Mouse (Mus musculus): Measurements from ENCODE around the gene Myom1. TPM values are rescaled to one million over a fixed set of nuclear protein-coding genes. Genes with fewer than 3 reads are reported as not detected.

The Myom1 gene
- polyA plus RNA-seq, 1 experiment from 2014 or later: 2.8 TPM

- no peaks in the 10 kb centered on the region for H3K27me3 ChIP-seq (replicated peaks)
- H3K9ac ChIP-seq: no peak overlapping the region
- no peak overlapping the region for H3K4me3 ChIP-seq
- no peak overlapping the region for H3K27ac ChIP-seq
- 90% methylated on average over 6 of the region's 6 CpGs for WGBS
- ATAC-seq (ENCODE audit: low FRiP score, low read depth): no peak
- H3K9me3 ChIP-seq: no peaks in the 10 kb centered on the region
- no peak overlapping the region for H3K4me2 ChIP-seq (replicated peaks)
- no peaks in the 10 kb centered on the region for H3K4me1 ChIP-seq
- no peaks in the 10 kb centered on the region for H3K36me3 ChIP-seq
Observed at GRCm38 (mm10) chr17:71053134-71053708, 50.8 kb downstream of the Myom1 start.

- Histone ChIP-seq H3K27ac (no peak overlapping the region), H3K9me3 (no peaks in the 10 kb centered on the region), H3K36me3 (no peaks in the 10 kb centered on the region), H3K27me3 (replicated peaks) (no peaks in the 10 kb centered on the region), H3K4me3 (no peak overlapping the region), H3K4me2 (replicated peaks) (no peak overlapping the region), H3K4me1 (no peaks in the 10 kb centered on the region), H3K9ac (no peak overlapping the region)
- ATAC-seq (ENCODE audit: low FRiP score, low read depth): no peak
- WGBS: 86% methylated on average over 8 of the region's 8 CpGs
Observed at GRCm38 (mm10) chr17:71055203-71055894, 52.9 kb downstream of the Myom1 start.

- no peak overlapping the region for H3K9ac ChIP-seq
- no peaks in the 10 kb centered on the region for H3K36me3 ChIP-seq
- whole genome bisulfite sequencing: 78% methylated on average over 7 of the region's 7 CpGs
- H3K27me3 ChIP-seq (replicated peaks): no peaks in the 10 kb centered on the region
- H3K9me3 ChIP-seq: no peaks in the 10 kb centered on the region
- H3K27ac ChIP-seq: no peak overlapping the region
- no peak for ATAC-seq (ENCODE audit: low FRiP score, low read depth)
- no peak overlapping the region for H3K4me3 ChIP-seq
- H3K4me1 ChIP-seq: no peaks in the 10 kb centered on the region
- no peak overlapping the region for H3K4me2 ChIP-seq (replicated peaks)
Observed at GRCm38 (mm10) chr17:71056405-71056804, 54.0 kb downstream of the Myom1 start.

GRCm38 (mm10) chr17:71057758-71058157, 55.3 kb downstream of the Myom1 start:
- no peaks in the 10 kb centered on the region for H3K9me3 ChIP-seq
- no peak for ATAC-seq (ENCODE audit: low FRiP score, low read depth)
- no peak overlapping the region for H3K4me3 ChIP-seq
- H3K4me2 ChIP-seq (replicated peaks): no peak overlapping the region
- H3K27me3 ChIP-seq (replicated peaks): no peaks in the 10 kb centered on the region
- H3K9ac ChIP-seq: no peak overlapping the region
- WGBS: 75% methylated on average over 3 of the region's 3 CpGs
- no peak overlapping the region for H3K27ac ChIP-seq
- no peaks in the 10 kb centered on the region for H3K36me3 ChIP-seq
- H3K4me1 ChIP-seq: no peaks in the 10 kb centered on the region

GRCm38 (mm10) chr17:71059213-71059612, 56.8 kb downstream of the Myom1 start:
- Histone ChIP-seq H3K4me1 (no peaks in the 10 kb centered on the region), H3K27ac (no peak overlapping the region), H3K4me3 (no peak overlapping the region), H3K9me3 (no peaks in the 10 kb centered on the region), H3K36me3 (no peaks in the 10 kb centered on the region), H3K9ac (no peak overlapping the region), H3K27me3 (replicated peaks) (no peaks in the 10 kb centered on the region), H3K4me2 (replicated peaks) (no peak overlapping the region)
- no peak for ATAC-seq (ENCODE audit: low FRiP score, low read depth)
- WGBS: 78% methylated on average over 3 of the region's 3 CpGs

- no peak overlapping the region for H3K27ac ChIP-seq
- no peak overlapping the region for H3K9ac ChIP-seq
- no peaks in the 10 kb centered on the region for H3K27me3 ChIP-seq (replicated peaks)
- 46% methylated on average over 5 of the region's 5 CpGs for WGBS
- H3K9me3 ChIP-seq: no peaks in the 10 kb centered on the region
- H3K4me3 ChIP-seq: no peak overlapping the region
- H3K36me3 ChIP-seq: no peaks in the 10 kb centered on the region
- H3K4me2 ChIP-seq (replicated peaks): no peak overlapping the region
- H3K4me1 ChIP-seq: no peaks in the 10 kb centered on the region
- ATAC-seq (ENCODE audit: low FRiP score, low read depth): no peak
Observed at GRCm38 (mm10) chr17:71062049-71062560, 59.7 kb downstream of the Myom1 start.

GRCm38 (mm10) chr17:71062870-71063602, 60.6 kb downstream of the Myom1 start:
- Histone ChIP-seq H3K4me2 (replicated peaks) (no peak overlapping the region), H3K9ac (no peak overlapping the region), H3K4me1 (no peaks in the 10 kb centered on the region), H3K27ac (no peak overlapping the region), H3K27me3 (replicated peaks) (no peaks in the 10 kb centered on the region), H3K36me3 (no peaks in the 10 kb centered on the region), H3K9me3 (no peaks in the 10 kb centered on the region), H3K4me3 (no peak overlapping the region)
- no peak for ATAC-seq (ENCODE audit: low FRiP score, low read depth)
- 67% methylated on average over 13 of the region's 13 CpGs for WGBS

- Histone ChIP-seq H3K27ac (no peak overlapping the region), H3K4me3 (no peak overlapping the region), H3K27me3 (replicated peaks) (no peaks in the 10 kb centered on the region), H3K9ac (no peak overlapping the region), H3K36me3 (no peaks in the 10 kb centered on the region), H3K4me1 (no peaks in the 10 kb centered on the region), H3K9me3 (no peaks in the 10 kb centered on the region), H3K4me2 (replicated peaks) (no peak overlapping the region)
- WGBS: 69% methylated on average over 7 of the region's 7 CpGs
- ATAC-seq (ENCODE audit: low FRiP score, low read depth): no peak
Observed at GRCm38 (mm10) chr17:71064463-71065014, 62.1 kb downstream of the Myom1 start.

- Histone ChIP-seq H3K27me3 (replicated peaks) (no peaks in the 10 kb centered on the region), H3K36me3 (no peaks in the 10 kb centered on the region), H3K9me3 (no peaks in the 10 kb centered on the region), H3K4me1 (no peaks in the 10 kb centered on the region), H3K9ac (no peak overlapping the region), H3K4me2 (replicated peaks) (no peak overlapping the region), H3K27ac (no peak overlapping the region), H3K4me3 (no peak overlapping the region)
- WGBS: 76% methylated on average over 6 of the region's 6 CpGs
- ATAC-seq (ENCODE audit: low FRiP score, low read depth): no peak
Observed at GRCm38 (mm10) chr17:71065127-71065526, 62.7 kb downstream of the Myom1 start.

GRCm38 (mm10) chr17:71069176-71069575, 66.7 kb downstream of the Myom1 start:
- Histone ChIP-seq H3K9ac (no peak overlapping the region), H3K27ac (no peak overlapping the region), H3K9me3 (no peaks in the 10 kb centered on the region), H3K4me1 (no peaks in the 10 kb centered on the region), H3K27me3 (replicated peaks) (no peaks in the 10 kb centered on the region), H3K4me2 (replicated peaks) (no peak overlapping the region), H3K36me3 (no peaks in the 10 kb centered on the region), H3K4me3 (no peak overlapping the region)
- ATAC-seq (ENCODE audit: low FRiP score, low read depth): no peak
- 72% methylated on average over 9 of the region's 9 CpGs for WGBS

GRCm38 (mm10) chr17:71071958-71072357, 69.5 kb downstream of the Myom1 start:
- no peak overlapping the region for H3K4me3 ChIP-seq
- ATAC-seq (ENCODE audit: low FRiP score, low read depth): no peak
- no peaks in the 10 kb centered on the region for H3K4me1 ChIP-seq
- no peaks in the 10 kb centered on the region for H3K27me3 ChIP-seq (replicated peaks)
- 89% methylated on average over 10 of the region's 10 CpGs for WGBS
- no peak overlapping the region for H3K27ac ChIP-seq
- H3K9ac ChIP-seq: no peak overlapping the region
- no peaks in the 10 kb centered on the region for H3K9me3 ChIP-seq
- H3K4me2 ChIP-seq (replicated peaks): no peak overlapping the region
- no peaks in the 10 kb centered on the region for H3K36me3 ChIP-seq

- no peak overlapping the region for H3K27ac ChIP-seq
- no peak overlapping the region for H3K4me2 ChIP-seq (replicated peaks)
- 54% methylated on average over 4 of the region's 4 CpGs for WGBS
- H3K9ac ChIP-seq: no peak overlapping the region
- no peaks in the 10 kb centered on the region for H3K4me1 ChIP-seq
- H3K4me3 ChIP-seq: no peak overlapping the region
- no peaks in the 10 kb centered on the region for H3K9me3 ChIP-seq
- H3K36me3 ChIP-seq: no peaks in the 10 kb centered on the region
- H3K27me3 ChIP-seq (replicated peaks): no peaks in the 10 kb centered on the region
- no peak for ATAC-seq (ENCODE audit: low FRiP score, low read depth)
Observed at GRCm38 (mm10) chr17:71074386-71074785, 72.0 kb downstream of the Myom1 start.

Data from neural tube, embryonic 12.5 days (tissue).